Mouse (Mus musculus): ENCODE measurements around the gene Cilp. TPM values are rescaled to one million over a fixed set of nuclear protein-coding genes. Genes with fewer than 3 reads are reported as not detected.
A peak's percentile ranks its signal among the peaks of the same experiment; 100 is the strongest.
"Not testable (repeated sequence)": the region's sequence is repeated elsewhere in the genome, so short reads cannot be mapped to it uniquely, and the experiment has no call there.

Gene Cilp
- total RNA-seq, 2 experiments from 2014 or later: 4.8 to 7.6 TPM

DNA sequence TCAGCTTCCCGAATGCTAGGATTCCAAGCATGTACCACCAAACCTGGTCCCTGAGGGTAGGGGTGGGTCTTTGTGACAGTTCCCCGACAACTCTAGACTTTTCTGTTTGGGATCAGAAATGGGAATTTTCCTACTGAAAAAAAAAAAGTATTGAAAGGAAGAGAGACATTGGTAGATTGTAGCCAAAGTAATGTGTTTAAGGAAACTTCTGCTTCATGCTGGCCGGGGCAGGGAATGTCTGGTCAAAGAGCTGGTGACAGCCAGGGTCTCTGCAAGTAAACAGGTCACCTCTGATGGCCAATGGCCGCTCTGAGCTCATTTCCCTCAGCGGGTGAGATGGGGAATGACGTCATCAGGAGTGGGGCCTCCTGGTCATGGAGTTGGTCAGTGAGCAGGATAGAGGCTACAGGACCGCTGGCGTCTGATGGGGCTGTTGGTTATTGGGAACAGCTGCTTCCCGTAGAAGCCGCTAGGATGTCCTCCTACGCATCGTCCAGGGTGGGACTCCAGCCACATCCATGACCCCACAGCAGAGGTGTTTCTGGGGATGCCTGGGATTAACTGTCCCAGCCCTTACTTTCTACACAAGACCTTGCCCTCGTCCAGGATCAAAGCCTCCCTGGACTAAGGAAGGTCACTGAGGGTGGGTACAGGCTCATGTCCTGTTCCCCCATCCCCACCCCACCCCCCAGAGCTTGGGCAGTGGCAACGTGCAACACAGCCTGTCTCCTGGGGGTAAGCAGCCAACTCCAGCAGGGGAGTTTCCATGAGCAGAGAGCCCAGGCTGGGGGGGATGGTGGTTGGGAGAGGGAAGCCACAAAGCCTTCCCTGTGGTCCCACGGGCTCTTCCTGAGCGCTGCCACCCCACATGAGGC is 17.2 kb upstream of the Cilp start:
- DNase-seq (ENCODE audit: low spot score in 2 of 2): no peak

DNA sequence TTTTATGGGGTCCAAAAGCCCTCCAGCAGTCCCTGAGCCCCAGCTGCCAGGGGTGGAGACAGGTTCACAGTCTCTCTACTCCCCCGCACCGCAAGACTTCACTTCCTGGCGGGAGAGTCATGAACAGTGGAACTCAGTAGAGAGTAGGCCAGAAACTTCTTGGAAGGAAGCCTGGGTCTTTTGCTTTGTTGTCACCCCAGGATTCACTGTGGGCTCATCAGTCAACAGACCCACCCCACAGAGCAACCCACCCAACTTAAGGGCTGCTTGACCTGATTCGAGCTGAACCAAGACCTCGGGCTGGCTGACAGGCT is 16.6 kb upstream of the Cilp start:
- no peak for DNase-seq (ENCODE audit: low spot score in 2 of 2)

DNA sequence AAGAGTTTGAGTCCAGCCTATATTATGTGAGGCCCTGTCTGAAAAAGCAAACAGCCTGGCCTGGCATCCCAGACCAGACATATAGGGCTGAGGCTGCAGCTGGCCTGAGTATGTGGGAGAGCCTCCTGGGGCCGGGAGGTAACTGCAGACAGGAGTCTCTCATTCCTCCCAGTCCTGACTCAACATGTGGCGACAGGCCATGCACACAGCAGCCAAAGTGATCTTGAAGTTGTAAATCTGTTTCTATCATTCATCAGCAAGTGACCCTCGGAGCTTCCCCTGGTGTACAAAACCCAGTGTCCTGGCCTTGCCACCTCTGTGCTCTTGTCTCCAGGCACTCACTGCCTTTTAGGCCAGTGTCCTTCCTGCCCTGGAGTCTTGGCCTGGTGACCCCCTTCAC is 13.0 kb upstream of the Cilp start:
- DNase-seq (ENCODE audit: low spot score in 2 of 2): peak in 1 of 2 experiments; percentile 16

DNA sequence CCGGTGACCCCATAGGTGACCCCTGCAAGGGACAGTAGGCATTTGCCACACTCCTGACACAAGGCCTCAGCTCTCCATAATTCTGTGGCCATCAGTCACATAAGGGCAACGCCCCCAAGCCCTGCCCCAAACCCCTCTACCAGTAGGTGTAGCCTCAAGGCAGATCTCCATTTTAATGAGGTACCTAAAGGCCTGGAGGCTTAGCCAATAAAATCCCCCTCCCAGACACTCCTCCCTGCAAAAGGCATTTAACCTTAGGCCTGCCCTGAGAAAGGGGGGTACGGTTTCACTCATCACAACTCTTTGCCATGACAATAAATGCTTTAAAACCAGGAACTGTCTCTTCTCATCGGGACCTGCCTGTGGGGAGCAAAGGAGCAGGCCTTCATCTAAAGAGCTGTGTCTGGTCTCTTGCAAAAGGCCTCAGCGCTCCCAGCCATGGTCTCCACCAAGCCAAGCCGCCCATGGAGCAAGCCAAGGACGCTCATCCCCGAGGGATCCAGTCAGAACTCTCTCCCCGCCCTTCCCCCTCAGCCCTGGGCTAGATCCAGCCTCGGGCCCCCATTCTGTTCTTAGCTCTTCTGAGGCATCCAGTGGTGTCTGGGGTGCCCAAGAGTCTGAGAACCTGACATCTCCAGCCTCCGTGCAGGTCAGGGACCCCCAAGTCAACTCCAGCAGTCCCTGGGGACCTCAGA is 8.9 kb upstream of the Cilp start:
- no peak for DNase-seq (ENCODE audit: low spot score in 2 of 2)

DNA sequence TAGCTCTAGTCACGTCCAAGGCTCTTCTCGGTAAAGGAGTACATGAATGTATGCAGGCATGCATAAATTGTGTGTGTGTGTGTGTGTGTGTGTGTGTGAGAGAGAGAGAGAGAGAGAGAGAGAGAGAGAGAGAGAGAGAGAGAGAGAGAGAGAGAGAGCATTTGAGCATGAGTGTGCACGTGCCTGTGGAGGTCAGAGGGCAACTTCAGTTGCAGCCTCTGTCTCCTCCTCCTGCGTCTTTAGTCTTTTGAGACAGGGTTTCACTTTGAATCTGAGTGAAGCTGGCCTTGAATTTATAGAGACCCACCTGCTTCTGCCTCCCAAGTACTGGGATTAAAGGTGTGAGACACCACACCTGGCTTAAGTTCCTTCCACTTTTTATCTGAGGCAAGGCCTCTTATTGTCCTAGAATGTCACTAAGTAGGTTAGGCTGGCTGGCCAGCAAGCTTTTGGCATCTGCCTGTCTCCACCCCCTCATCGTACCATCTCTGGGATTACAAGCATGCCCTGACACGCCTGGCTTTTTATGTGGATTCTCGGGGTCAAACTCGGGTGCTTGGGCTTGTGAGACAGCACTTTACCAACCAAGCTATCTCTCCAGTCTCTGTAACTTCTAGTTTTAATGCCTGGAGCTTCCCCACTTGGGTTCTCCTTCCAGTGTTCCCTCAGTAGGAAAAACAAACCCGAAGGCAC is 7.6 kb upstream of the Cilp start:
- no peak for DNase-seq (ENCODE audit: low spot score in 2 of 2)

DNA sequence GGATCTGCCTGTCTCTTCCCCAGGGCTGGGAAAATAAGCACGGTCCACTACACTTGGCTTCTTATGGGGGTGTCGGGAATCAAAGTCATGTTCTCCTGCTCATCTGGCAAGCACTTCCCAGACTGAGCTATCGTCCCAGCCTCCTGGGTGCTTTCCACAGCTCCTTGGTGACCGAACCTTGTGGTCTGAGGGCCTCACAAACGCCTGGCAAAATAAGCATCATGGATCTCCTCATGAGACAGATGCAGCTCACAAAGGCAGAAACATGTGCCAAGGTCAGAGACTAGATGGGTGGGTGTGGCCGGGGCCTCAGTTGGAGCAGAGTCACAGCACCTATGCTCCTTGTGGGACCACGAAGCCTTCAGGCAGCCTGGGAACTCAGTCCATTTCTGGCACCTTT is 5.6 kb upstream of the Cilp start:
- DNase-seq (ENCODE audit: low spot score in 2 of 2): no peak

DNA sequence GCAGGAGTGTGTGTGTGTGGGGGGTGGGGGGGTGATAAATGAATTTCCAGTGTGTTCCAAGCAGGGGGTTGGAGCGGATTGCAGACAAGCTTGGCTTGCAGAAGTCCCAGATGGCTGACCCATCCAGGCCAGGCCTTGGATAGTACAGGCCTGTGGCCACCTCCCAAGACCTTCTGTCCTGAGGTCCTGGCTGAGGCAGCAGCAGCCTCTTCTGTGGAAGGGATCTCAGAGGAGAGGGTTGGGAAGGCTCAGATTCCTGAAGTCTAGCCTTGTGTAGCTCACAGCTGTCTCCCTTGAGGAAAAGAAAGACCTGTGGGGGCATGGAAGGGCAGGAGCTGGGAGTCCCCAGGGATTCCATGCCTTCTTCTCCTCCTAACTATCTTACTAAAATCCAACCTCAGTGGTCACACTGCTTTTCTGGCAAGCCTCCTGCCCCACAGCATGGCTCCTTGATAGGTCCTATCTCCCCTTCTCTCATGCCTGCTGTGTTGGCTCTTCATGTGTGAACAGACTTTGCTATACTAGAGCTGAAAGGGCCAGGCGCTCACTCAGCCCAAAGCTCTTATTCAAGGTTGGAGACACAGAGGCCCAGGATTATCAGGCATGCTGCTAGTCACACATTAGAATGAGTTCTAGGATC is 3.3 kb upstream of the Cilp start:
- DNase-seq (ENCODE audit: low spot score in 2 of 2): no peak

DNA sequence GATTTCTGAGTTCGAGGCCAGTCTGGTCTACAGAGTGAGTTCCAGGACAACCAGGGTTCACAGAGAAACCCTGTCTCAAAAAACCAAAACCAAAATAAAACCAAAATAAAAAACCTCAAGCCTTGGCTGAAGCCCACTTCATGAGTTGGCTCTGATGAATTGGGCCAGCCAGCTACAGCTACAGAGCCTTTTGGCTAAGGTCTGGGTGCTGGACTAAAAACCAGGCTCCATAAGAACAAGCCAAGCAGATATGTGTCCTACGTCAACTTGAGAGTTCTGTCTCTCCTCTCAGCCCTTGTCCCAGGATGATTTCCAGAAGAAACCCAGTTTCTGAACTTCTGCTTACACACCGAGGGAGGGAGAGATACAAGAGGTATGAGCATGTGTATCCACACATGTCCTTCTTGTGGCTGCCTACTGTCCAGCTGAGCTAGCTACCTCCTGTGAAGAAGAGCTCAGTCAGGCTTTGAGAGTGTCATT is 2.3 kb upstream of the Cilp start:
- no peak for DNase-seq (ENCODE audit: low spot score in 2 of 2)

DNA sequence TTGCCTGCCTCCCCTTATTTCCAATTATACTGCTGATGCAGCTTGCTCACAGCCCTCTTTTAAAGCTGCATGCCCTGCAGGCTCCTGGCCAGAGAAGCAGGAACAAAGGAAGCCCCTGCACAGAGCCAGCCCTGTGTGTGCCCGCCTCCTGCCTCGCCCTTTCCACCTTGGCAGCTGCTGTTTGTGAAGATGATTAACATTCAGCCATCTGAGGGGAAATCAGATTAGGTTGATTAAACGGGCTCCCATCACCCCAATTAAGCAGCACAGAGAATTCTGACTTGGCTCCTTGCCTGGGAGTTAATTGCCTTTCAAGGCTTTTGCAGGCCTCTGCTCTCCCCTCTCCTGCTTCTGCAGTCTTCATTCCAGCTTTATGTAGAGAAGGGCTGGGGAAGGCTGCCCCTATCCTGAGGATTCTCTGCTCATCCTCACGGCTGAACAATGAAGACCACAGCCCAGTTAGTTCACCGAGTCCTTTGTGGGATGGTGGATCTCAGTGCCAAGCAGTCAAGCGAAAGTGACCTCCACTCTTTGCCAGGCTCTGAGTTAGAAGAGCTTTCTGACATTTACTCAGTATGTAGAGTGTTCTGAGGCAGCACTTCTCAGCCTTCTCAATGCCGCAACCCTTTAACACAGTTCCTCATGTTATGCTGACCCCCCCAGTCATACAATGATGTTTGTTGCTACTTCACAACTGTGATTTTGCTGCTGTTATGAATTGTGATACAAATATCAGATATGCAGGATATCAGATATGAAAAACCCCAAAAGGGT is 2.9 kb downstream of the Cilp start:
- DNase-seq (ENCODE audit: low spot score in 2 of 2): no peak

DNA sequence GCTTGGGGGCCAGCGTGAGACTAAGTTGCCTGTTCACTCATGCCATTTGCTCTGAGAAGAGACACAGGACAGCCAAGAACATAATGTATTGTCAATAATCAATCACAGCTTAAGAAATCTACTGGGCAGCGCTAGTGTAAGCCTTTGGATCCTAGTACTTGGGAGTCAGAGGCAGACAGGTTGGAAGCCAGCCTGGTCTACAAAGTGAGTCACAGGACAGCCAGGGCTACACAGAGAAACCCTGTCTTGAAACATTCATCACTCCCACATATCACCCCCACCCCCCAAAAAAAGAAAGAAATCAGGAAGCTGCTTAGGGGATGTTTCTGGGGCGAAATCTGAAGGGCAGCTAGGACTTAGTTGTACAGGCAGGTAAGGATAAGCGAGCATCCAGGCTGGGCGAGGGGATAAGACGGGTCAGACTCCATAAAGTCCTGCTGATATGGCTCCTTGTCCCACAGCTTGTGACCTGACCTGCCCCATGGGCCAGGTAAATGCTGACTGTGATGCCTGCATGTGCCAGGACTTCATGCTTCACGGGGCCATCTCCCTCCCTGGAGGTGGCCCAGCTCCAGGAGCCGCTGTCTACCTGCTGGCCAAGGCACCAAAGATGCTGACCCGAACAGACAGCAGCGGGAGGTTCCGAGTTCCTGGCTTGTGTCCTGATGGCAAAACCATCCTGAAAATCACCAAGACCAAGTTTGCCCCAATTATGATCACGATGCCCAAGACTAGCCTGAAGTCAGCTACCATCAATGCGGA is 8.2 kb downstream of the Cilp start:
- no peak for DNase-seq (ENCODE audit: low spot score in 2 of 2)

DNA sequence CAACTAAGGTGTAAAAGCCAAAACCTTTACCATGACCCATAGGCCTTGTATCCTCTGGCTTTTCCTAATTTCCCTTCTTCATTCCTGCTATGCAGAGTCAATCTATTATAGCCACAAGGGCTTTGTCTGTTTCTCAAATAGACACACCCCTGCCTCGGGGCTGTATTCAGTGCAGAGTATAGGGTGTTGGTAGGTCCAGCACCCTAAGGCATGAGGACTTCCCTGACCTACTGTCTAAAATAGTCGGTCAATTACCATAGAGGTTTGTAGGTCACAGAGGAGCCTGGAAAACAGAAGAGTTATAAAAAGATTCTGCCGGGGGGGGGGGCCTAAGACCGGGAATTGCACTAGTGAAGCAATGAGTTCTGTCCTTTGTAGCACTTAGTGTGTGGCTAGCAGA is 8.9 kb downstream of the Cilp start:
- DNase-seq (ENCODE audit: low spot score in 2 of 2): no peak

DNA sequence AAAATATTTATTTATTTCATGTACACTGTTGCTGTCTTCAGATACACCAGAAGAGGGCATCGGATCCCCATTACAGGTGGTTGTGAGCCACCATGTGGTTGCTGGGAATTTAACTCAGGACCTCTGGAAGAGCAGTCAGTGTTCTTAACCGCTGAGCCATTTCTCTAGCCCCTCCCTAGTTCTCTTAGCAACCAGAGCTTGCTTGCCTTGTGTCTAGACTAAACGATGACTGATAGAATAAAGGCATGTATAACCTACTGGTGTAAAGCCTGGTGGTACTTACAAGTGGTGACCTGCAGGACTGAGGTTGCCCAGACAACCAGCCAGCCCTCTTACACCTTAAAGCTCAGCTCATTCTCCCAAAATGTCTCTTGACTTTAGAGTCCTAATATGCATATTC is 9.9 kb downstream of the Cilp start:
- DNase-seq (ENCODE audit: low spot score in 2 of 2): not testable (repeated sequence)

DNA sequence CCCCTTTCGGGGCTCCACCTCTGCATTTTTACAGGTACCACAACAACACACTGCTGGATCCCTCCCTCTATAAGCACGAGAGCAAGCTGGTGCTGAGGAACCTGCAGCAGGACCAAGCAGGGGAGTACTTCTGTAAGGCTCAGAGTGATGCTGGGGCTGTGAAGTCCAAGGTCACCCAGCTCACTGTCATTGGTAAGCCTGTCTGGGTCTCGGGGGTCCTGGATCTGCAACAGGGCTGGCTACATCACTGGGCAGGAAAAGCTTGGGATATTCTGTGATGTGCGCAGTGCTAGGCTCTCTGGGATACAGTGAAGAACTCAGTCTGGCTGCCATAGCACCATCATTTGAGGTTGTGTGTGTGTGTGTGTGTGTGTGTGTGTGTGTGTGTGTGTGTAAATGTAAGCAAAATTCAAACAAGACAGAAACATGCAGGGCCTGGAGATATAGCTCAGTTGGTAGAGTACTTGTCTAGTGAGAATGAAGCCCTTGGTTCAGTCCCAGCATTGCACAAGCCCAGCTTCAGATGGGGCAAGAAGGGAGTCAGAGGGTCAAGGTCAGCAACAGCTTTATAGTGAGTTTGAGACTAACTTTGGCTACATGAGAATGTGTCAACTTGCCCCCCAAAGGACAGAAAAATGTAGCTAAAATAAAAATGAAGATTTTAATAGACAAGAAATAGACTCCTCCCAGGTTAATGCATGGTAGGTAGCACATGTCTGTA is 11.0 kb downstream of the Cilp start:
- no peak for DNase-seq (ENCODE audit: low spot score in 2 of 2)

DNA sequence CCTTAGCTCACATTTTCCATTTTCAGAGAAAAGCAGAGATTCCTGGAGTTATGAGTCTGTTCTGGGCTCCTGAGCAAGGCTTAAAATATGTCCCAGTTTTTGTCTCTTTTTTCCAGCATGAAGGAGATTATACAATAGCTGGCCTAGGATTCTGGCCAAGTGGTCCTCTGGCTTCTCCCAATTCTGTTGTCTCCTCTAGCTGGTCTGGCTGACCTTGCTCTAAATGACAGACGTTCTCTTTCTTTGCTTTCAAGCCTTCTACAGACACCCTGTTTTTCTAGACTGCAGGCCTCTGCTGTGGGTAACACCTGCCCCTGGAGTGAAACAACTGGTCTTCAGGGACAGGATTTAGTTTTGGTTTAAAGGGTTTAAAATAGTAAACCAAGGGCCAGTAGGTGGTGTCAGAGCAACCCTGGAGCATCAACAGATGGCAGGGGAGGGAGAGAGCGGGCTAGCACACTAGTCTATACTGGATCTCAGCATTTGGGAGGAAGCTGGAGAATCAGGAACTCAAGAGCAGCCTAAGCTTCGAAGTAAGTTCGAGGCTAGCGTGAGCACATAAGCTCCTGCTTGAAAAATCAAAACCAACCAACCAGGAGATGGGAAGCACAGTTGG is 16.7 kb downstream of the Cilp start:
- no peak for DNase-seq (ENCODE audit: low spot score in 2 of 2)

DNA sequence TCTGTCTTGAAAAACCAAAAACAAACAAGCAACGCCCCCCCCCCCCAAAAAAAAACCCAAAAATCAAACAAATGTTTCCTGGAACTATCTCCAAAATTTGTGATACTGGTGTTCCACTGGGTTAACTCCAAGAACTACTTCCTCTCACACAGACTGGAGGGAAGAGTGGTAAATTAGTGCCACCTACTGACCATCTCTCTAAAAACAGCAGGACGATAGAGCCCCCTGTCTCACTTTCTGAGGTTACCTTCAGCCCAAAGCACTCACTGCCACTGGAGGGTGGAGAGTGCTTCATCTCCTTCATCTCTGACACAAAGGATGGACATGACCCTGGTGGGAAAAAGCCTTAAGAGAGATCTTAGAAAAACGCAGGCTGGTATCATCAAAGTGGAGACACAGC is 18.3 kb downstream of the Cilp start:
- no peak for DNase-seq (ENCODE audit: low spot score in 2 of 2)

DNA sequence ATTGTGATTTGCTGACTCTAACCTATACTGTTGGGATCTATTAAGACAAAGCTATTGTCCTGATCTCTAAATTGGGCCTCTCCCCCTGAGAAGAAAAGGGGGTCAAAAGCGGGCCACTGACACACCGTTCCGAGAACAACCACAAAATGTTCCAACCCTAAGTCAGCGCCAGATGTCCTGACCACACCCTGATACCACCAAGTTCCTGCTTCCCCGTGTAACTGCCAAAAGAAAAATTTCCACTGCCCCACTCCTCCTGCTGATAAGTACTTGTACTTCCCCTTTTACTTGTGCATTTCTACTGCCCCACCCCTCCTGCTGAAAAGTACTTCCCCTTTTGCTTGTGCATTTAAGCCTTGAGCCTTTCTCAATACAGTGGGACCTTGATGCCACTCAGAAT is 23.3 kb downstream of the Cilp start:
- not testable (repeated sequence) for DNase-seq (ENCODE audit: low spot score in 2 of 2)

DNA sequence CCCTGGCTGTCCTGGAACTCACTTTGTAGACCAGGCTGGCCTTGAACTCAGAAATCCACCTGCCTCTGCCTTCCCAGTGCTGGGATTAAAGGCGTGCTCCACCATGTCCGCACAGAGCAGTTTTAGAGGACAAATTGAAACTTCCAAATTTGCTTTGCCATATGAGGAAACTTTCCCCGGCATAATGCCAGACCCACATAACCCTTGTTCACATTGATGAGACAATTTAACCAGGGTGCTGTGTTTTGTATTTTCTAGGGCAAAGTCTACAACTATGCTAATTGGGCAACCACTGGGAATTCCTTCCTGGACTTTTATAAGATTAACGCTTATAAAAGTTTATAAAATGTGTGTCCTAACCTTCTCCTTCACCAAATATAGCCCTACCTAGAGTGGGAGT is 25.0 kb downstream of the Cilp start:
- no peak for DNase-seq (ENCODE audit: low spot score in 2 of 2)

DNA sequence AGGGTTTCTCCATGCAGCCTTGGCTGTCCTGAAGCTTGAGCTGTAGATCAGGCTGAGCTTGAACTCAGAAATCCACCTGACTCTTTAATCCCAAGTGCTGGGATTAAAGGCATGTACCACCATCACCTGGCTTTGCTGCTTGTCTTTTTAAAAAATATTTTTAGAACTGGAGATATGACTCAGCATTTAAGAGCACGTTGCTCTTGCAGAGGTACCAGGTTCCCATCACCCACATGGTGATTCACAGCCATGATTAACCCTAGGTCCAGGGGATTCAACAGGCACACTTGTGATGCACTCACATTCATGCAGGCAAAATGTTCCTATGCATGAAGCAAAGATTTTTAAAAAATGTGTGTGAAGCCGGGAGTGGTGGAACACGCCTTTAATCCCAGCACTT is 27.4 kb downstream of the Cilp start:
- no peak for DNase-seq (ENCODE audit: low spot score in 2 of 2)

DNA sequence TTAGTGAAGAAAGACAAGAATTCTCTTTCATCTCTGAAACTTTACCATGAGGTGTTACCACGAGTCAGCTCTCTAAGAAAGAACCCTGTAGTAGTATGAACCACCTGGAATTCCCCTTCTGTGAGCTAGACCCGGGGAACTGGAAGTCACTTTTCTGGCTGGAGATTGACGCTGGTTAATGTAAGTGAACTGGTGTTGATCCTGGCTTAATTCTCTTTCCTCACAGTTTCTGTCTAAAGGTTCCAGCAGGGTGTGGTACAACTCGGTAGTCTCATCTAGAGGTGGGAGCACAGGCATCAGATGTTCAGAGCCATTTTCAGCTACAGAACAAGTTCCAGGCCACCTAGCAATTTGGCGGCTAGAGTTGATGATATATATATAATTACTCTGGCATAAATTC is 28.1 kb downstream of the Cilp start:
- DNase-seq (ENCODE audit: low spot score in 2 of 2): no peak
